Mouse (Mus musculus) small intestine, adult 2 months (tissue): ENCODE results near the gene Gfra1. TPM values are rescaled to one million over a fixed set of nuclear protein-coding genes. Genes with fewer than 3 reads are reported as not detected.

Experiments used
- H3K27ac ChIP-seq: fragments of 200-500 bp; 2 replicates; pipeline ENCODE4 v1.5.1; 2012; ENCODE audit warnings: low read depth, low read length, control low read depth, inconsistent platforms; ENCODE audit not compliant: insufficient read depth
- H3K27me3 ChIP-seq: fragments of 200-500 bp; 2 replicates; pipeline ENCODE4 v1.6.1; 2012; ENCODE audit warnings: mild to moderate bottlenecking, moderate library complexity, low read length, inconsistent platforms; ENCODE audit not compliant: control insufficient read depth, insufficient read depth
- H3K36me3 ChIP-seq: fragments of 200-500 bp; 2 replicates; pipeline ENCODE4 v1.6.1; 2012; ENCODE audit warnings: mild to moderate bottlenecking, low read length, control low read depth, inconsistent platforms; ENCODE audit not compliant: control insufficient read depth, insufficient read depth
- H3K4me1 ChIP-seq: fragments of 200-500 bp; 2 replicates; pipeline ENCODE4 v1.6.1; 2012; ENCODE audit warnings: low read length, inconsistent platforms, mixed read lengths; ENCODE audit not compliant: control insufficient read depth, insufficient read depth, insufficient read length
- H3K4me3 ChIP-seq: fragments of 200-500 bp; 2 replicates; pipeline ENCODE4 v1.5.1; 2012; ENCODE audit warnings: low read depth, mild to moderate bottlenecking, control low read depth, inconsistent platforms, low read length, moderate library complexity
- CTCF ChIP-seq: fragments of 200-500 bp; IDR thresholded peaks from 2 replicates; pipeline ENCODE4 v1.5.1; 2012; ENCODE audit warnings: low read depth, mild to moderate bottlenecking, control low read depth, inconsistent platforms, low read length, moderate library complexity, mixed read lengths; ENCODE audit not compliant: insufficient replicate concordance, insufficient read length; ENCODE audit errors: extremely low read depth
- POLR2A ChIP-seq: fragments of 200-500 bp; IDR thresholded peaks from 2 replicates; pipeline ENCODE4 v1.6.1; 2012; ENCODE audit warnings: low read depth, mild to moderate bottlenecking, control low read depth, inconsistent platforms, low read length, moderate library complexity
- WGBS: fragments of 180-500 bp; shearing (Covaris S2); methylation state at CpG from one replicate; pipeline ENCODE4 v1.1.7; 2018; 5-methylcytosine and 5-hydroxymethylcytosine counted together
- polyA plus RNA-seq: library from polyadenylated mRNA; depleted of rRNA; stranded (reverse); fragments of >200 nt; gene quantifications from 2 replicates; pipeline ENCODE4 v1.2.3, GENCODE M21; 2012

Gene Gfra1
- polyA plus RNA-seq, 1 experiment = 0.58 TPM

DNA sequence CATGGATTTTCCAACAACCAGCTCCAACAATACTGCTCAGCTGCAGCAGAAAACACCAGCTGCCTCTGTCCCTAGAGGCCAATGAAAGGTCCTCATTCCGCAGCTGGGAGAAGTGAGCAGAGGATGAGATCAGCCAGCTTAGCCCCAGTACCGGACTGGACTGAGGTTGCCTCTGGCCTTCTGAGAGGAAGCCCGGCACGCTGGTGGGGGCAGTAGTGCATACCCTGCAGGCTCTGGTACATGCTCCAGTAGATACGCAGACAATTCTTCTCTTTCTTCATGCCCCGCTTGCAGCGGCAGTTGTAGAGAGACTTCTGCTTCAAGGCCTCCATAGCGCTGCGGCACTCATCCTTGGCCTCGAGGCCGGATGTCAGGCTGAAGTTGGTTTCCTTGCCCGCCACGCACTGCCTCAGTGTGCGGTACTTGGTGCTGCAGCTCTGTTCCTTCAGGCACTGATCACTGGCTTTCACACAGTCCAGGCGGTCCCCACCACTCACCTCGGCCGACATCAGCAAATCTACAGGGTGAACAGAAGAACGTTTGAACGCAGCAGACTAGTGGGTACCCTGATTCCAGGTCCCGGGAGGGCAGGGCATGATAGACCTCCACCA lies 2.7 kb downstream of the Gfra1 start:
- no peaks in the 10 kb centered on the region for H3K36me3 ChIP-seq
- no peak overlapping the region for H3K27ac ChIP-seq
- no peak for TF ChIP-seq POLR2A
- TF ChIP-seq CTCF = no peak
- peaks cover 43% of the 10 kb centered on the region for H3K27me3 ChIP-seq
- WGBS = 22% methylated on average over 20 of the region's 20 CpGs
- no peak overlapping the region for H3K4me3 ChIP-seq
- peaks cover 9% of the 10 kb centered on the region for H3K4me1 ChIP-seq

DNA sequence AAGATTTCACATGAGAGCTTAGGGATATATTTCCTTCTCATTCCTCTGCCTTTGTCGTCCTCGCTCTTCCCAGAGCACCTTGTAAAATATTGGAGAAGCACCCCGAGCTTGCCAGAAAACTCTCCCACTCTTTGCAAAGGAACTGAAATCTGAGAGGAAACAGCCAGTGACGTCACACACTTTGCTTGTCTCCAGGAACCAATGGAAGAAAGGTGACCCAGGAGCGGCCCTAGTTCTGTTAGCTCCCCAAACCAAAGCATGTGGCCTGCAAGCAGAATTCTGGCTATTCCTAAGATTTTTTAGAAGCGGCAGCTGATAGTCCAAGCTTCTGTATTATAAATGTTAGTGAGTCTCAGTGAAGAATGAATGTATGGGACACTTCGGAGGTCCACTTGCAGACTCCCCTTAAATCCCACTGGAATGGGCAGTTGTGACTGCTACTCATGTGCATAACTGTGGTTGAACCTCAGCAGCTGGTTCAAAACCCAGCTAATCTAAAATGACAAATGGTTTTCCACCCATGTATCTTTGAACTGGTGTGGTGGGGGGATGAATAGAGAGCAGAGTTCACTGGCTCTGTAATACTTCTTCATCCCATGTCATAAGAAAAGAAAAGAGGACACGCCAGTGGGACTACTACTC lies 3.4 kb downstream of the Gfra1 start:
- TF ChIP-seq CTCF (no peak), POLR2A (no peak)
- Histone ChIP-seq H3K27ac (no peak overlapping the region), H3K27me3 (peaks cover 43% of the 10 kb centered on the region), H3K36me3 (no peaks in the 10 kb centered on the region), H3K4me3 (no peak overlapping the region), H3K4me1 (peaks cover 9% of the 10 kb centered on the region)
- 77% methylated on average over 8 of the region's 8 CpGs for WGBS

DNA sequence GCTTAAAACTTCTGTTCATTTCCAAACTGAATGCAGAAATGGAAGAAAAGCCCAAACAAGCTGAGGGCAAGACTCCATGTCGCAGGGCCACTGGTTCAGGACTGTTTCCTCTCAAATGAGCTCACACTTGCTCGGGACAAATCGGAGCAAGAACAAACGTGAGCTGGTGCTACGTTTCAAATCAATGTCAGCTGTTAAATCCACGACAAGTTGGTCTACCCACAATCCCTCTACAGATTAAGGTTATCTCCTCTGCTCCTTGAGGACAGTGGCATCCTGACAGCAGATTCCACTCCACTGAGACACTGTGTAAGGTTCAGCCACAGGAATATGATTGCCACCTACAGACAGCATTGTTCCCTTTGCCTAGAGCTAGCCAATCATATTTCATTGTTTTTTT lies 4.4 kb downstream of the Gfra1 start:
- Histone ChIP-seq H3K27me3 (peaks cover 37% of the 10 kb centered on the region), H3K36me3 (no peaks in the 10 kb centered on the region), H3K4me3 (no peak overlapping the region), H3K27ac (no peak overlapping the region), H3K4me1 (peaks cover 9% of the 10 kb centered on the region)
- WGBS = 60% methylated on average over 6 of the region's 6 CpGs
- TF ChIP-seq CTCF (no peak), POLR2A (no peak)

DNA sequence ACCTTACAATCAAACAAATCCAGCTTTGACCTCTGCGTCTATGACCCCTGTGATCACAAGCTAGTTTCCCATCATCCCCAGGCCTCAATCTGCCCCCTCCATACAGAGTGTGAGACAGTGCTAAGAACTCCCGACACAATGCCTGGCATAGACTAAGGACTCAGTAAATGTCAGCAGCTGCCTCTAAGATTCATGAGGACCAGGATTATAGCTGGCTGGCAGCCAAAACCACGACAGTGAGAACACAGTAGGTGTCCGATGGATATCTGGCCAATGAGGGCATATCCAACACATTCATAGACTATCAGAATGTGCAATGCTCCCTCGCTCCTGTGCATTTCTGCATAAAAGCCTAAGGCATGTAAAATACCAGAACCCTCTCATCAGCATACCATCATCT lies 5.0 kb downstream of the Gfra1 start:
- TF ChIP-seq POLR2A = no peak
- no peak for TF ChIP-seq CTCF
- peaks cover 8% of the 10 kb centered on the region for H3K4me1 ChIP-seq
- H3K27me3 ChIP-seq = peaks cover 31% of the 10 kb centered on the region
- 51% methylated on average over 5 of the region's 5 CpGs for WGBS
- H3K27ac ChIP-seq = no peak overlapping the region
- no peak overlapping the region for H3K4me3 ChIP-seq
- no peaks in the 10 kb centered on the region for H3K36me3 ChIP-seq

DNA sequence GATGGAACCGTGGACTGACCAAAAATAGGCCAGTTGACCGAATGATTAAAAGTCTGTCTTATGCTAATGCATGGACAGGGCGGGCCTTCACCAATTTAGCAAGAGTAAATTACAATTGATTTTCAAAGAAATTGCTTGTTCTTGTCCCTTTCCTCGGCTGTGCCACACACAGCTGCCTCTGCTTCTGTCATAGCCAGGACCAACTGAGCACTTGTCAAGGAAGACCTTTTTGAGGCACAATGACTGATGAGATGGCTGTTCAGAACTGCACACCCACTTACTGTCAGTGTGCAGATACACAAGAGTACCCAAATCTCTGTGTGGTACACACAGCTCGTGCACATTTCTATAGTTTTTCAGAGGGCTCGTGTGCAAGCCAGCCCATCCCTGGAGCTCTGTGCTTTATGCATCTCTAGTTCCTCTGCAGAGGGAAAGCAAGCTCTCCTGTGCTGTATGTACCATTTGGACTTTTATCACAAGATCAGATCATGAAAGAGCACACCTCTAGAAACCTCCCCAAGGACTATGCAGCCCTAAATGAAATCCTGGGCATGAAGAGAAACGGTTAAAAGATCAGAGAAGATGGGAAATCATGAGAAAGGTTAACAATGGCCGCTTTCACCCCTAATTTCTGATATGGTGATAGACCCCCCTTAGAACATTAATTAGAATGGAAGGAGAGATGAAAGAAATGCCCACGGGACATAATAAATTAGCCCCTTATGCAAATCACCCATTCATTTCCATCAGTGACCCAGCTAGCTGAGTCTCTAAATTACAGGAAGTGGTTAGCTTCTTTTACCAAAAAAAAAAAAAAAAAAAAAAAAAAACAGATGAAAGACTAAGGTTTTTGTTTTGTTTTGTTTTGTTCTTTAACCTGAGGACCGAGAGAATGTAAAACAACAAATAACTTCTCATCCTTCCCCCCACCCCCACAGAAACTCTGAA lies 12.7 kb downstream of the Gfra1 start:
- Histone ChIP-seq H3K4me1 (no peaks in the 10 kb centered on the region), H3K4me3 (no peak overlapping the region), H3K27ac (no peak overlapping the region), H3K27me3 (no peaks in the 10 kb centered on the region), H3K36me3 (no peaks in the 10 kb centered on the region)
- 80% methylated on average over 10 of the region's 10 CpGs for WGBS
- TF ChIP-seq CTCF = no peak
- no peak for TF ChIP-seq POLR2A

DNA sequence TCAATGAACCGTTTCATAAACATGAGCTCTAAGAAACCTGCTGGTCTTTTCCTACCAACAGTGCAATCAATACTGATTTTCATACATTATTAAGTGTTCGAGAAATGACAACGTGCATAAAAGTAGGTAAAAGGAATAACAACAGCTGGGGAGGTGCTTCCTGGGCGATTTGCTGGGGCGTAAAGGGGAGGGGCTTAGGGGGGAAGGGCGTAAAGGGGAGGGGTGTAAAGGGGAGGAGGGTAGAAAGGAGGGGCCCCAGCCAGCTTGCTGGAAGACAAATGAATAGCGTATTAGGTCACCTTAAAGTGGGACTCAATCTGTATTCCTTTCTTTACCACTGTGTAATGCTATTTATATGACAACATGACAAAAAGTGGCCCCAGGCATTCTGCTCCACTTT lies 13.9 kb downstream of the Gfra1 start:
- no peak overlapping the region for H3K4me3 ChIP-seq
- no peaks in the 10 kb centered on the region for H3K27me3 ChIP-seq
- H3K27ac ChIP-seq = no peak overlapping the region
- no peaks in the 10 kb centered on the region for H3K36me3 ChIP-seq
- H3K4me1 ChIP-seq = no peaks in the 10 kb centered on the region
- whole genome bisulfite sequencing = 51% methylated on average over 7 of the region's 7 CpGs
- TF ChIP-seq CTCF (no peak), POLR2A (no peak)

DNA sequence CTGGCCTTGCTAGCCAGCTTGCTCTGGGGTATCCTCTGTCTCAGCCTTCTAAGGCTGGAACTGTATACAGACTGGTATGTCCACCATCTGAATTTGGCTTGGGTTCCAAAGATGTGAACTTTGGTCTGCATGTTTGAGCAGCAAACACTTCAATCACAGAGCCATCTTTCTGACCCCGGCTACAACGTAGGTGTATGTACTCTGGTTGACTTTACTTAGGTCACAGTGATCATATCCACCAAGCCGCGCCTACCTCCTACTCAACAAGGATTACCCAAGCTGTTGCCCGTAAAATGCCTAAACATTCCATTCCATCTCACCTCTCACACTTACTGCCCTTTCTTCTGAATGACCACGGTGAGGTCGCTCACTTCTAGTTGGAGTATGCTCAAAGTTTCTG lies 14.5 kb downstream of the Gfra1 start:
- Histone ChIP-seq H3K27me3 (no peaks in the 10 kb centered on the region), H3K36me3 (no peaks in the 10 kb centered on the region), H3K27ac (no peak overlapping the region), H3K4me3 (no peak overlapping the region), H3K4me1 (no peaks in the 10 kb centered on the region)
- TF ChIP-seq CTCF (no peak), POLR2A (no peak)
- 60% methylated on average over 7 of the region's 7 CpGs for WGBS
